Mouse (Mus musculus): ENCODE data around the gene Trim69.
"Not testable (repeated sequence)": the region's sequence is repeated elsewhere in the genome, so short reads cannot be mapped to it uniquely, and the experiment has no call there.

Trim69 gene

GRCm38 (mm10) chr2:122210534-122211228 lies 50.2 kb downstream of the Trim69 start:
- no peak for DNase-seq (ENCODE audit: low read depth, low spot score)

DNA sequence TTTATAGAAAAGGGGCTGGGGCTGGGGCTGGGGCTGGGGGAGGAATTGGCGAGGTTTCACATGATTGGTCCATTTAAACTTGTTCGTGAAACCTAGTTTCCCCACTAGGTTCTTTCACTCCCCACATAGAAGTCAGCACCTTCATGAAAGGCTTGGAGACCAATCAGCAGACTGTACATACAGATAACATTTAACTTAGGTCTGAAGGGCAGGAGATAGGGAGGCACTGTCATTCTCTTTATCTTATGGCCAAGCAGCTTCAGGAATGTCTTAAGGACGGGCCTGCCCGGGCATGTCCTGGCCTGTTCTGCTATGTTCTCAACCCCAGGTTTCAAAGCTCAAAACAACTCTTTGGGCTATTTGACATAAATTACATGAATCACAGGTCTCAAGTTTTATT lies 56.6 kb downstream of the Trim69 start:
- not testable (repeated sequence) for DNase-seq (ENCODE audit: low read depth, low spot score)

DNA sequence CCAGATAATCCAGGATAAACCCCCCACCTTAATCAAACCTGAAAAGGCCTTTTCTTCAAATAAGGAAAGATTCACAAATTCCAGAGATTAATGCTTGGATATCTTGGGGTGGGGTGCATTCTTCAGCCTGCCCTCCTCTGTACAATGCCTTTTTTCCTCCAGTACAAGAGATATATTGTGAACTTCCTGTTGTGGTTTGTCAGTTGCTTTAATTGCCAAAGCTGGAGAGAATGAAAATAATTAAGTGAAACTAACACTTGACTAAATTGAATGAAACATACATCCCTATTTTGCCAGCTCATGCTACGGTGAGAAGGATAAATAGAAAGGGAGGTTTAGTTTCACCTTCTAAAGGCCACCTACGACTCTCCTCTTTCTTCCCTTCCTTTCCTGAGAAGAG lies 57.7 kb downstream of the Trim69 start:
- no peak for DNase-seq (ENCODE audit: low read depth, low spot score)

- DNase-seq (ENCODE audit: low read depth, low spot score): no peak
These were observed 60.9 kb downstream of the Trim69 start for GRCm38 (mm10) chr2:122221378-122221777.

DNA sequence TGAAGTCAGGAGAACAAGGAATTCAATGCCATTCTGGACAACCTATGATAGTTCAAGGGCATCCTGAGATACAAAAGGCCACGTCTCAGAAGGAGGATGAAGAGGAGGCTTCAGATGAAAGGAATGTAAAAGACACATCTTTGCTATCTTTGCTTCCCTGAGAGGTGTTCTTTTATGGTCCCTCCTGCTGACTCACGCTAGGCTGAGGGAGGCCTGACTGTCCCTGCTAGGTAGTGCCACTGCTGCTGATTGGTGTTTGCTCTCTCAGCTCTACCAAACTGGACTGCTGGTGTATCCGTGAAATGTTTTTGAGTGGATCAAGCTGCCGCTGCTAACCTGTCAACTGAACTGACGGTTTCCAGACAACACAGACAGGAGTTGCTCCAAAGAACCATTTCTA lies 61.3 kb downstream of the Trim69 start:
- DNase-seq (ENCODE audit: low read depth, low spot score): no peak

- no peak for DNase-seq (ENCODE audit: low read depth, low spot score)
These were observed 61.8 kb downstream of the Trim69 start for GRCm38 (mm10) chr2:122222272-122222671.

DNA sequence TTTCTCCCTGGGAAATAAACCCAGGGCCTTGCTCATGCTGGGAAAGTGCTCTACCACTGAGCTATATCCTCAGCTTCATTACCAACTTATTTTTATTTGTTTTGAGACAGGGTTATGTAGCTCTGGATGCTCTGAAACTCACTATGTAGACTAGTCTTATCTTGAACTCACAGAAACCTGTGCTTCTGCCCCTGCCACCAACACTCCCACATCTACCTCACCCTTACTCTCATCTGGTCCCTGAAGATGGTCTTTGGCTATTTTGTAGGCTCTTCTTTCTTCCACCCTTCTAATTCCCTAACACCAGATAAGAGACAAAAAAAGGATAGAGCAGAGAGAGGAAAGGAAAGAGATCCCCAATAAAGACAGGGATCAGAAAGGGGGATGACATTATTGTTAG lies 63.2 kb downstream of the Trim69 start:
- no peak for DNase-seq (ENCODE audit: low read depth, low spot score)

All from skeletal muscle tissue, adult 2 months (tissue).